Mouse (Mus musculus): ENCODE measurements at regions not wholly inside any gene's neighbourhood (a gene's known extent, or its start where the extent isn't known, plus 50 kb on each side); places are given as distances from the start of the nearest gene placed in this dataset.

GRCm38 (mm10) chr3:58129358-58129903, 281.6 kb upstream of the Pfn2 start:
- no peaks in the 10 kb centered on the region for H3K36me3 ChIP-seq (replicated peaks; ENCODE audit: control insufficient read depth, insufficient read depth, low read depth)
- no peak for DNase-seq (ENCODE audit: low read depth in 3 of 3, low spot score in 3 of 3)
- 28% methylated on average over 6 of the region's 6 CpGs for WGBS (ENCODE audit: insufficient replicate concordance)
- H3K27ac ChIP-seq: no peak overlapping the region
- no peak for ATAC-seq (ENCODE audit: insufficient read depth)
- H3K4me3 ChIP-seq (ENCODE audit: insufficient read depth in 1 of 2, low read depth in 2 of 2, low read length in 2 of 2): no peak overlapping the region
- H3K27me3 ChIP-seq (ENCODE audit: control insufficient read depth, insufficient read depth, low read length): no peaks in the 10 kb centered on the region
- H3K4me1 ChIP-seq (replicated peaks; ENCODE audit: control insufficient read depth in 2 of 2, insufficient read depth in 2 of 2, low read length in 1 of 2): peaks cover 0 to 9% of the 10 kb centered on the region in 2 experiments; a peak in 1 of 4 replicates
- no peaks in the 10 kb centered on the region for H3K9me3 ChIP-seq (ENCODE audit: control insufficient read depth, low read length)
- no peak for TF ChIP-seq EP300 (IDR thresholded peaks at IDR 0.05; ENCODE audit: low read depth)
- TF ChIP-seq CTCF (IDR thresholded peaks at IDR 0.05; ENCODE audit: low read depth): no peak
- H3K4me2 ChIP-seq (ENCODE audit: low read depth): no peak overlapping the region
- no peak overlapping the region for H3K9ac ChIP-seq (replicated peaks)

GRCm38 (mm10) chr3:58135607-58136365, 278.7 kb upstream of the Tsc22d2 start:
- WGBS (ENCODE audit: insufficient replicate concordance): 42% methylated on average over 10 of the region's 10 CpGs
- Histone ChIP-seq H3K4me2 (ENCODE audit: low read depth) (no peak overlapping the region), H3K36me3 (replicated peaks; ENCODE audit: control insufficient read depth, insufficient read depth, low read depth) (no peaks in the 10 kb centered on the region), H3K27ac (no peak overlapping the region), H3K9ac (replicated peaks) (no peak overlapping the region), H3K9me3 (ENCODE audit: control insufficient read depth, low read length) (no peaks in the 10 kb centered on the region), H3K4me1 (replicated peaks; ENCODE audit: control insufficient read depth in 2 of 2, insufficient read depth in 2 of 2, low read length in 1 of 2) (peaks cover 0 to 7% of the 10 kb centered on the region in 2 experiments; a peak in 1 of 4 replicates), H3K4me3 (ENCODE audit: insufficient read depth in 1 of 2, low read depth in 2 of 2, low read length in 2 of 2) (no peak overlapping the region), H3K27me3 (ENCODE audit: control insufficient read depth, insufficient read depth, low read length) (no peaks in the 10 kb centered on the region)
- ATAC-seq (ENCODE audit: insufficient read depth) (no peak), DNase-seq (ENCODE audit: low read depth in 3 of 3, low spot score in 3 of 3) (no peak)
- no peak for TF ChIP-seq CTCF (IDR thresholded peaks at IDR 0.05; ENCODE audit: low read depth)
- no peak for TF ChIP-seq EP300 (IDR thresholded peaks at IDR 0.05; ENCODE audit: low read depth)

- no peak overlapping the region for H3K9ac ChIP-seq (replicated peaks)
- TF ChIP-seq CTCF (IDR thresholded peaks at IDR 0.05; ENCODE audit: low read depth) (peak; percentile 74), EP300 (IDR thresholded peaks at IDR 0.05; ENCODE audit: low read depth) (no peak)
- no peaks in the 10 kb centered on the region for H3K9me3 ChIP-seq (ENCODE audit: control insufficient read depth, low read length)
- H3K4me1 ChIP-seq (replicated peaks; ENCODE audit: control insufficient read depth in 2 of 2, insufficient read depth in 2 of 2, low read length in 1 of 2): peaks cover 0 to 3% of the 10 kb centered on the region in 2 experiments; a peak in 1 of 4 replicates
- ATAC-seq (ENCODE audit: insufficient read depth): no peak
- no peak overlapping the region for H3K4me3 ChIP-seq (ENCODE audit: insufficient read depth in 1 of 2, low read depth in 2 of 2, low read length in 2 of 2)
- 48% methylated on average over 8 of the region's 8 CpGs for WGBS (ENCODE audit: insufficient replicate concordance)
- no peaks in the 10 kb centered on the region for H3K27me3 ChIP-seq (ENCODE audit: control insufficient read depth, insufficient read depth, low read length)
- DNase-seq (ENCODE audit: low read depth in 3 of 3, low spot score in 3 of 3): no peak
- no peak overlapping the region for H3K4me2 ChIP-seq (ENCODE audit: low read depth)
- no peak overlapping the region for H3K27ac ChIP-seq
- no peaks in the 10 kb centered on the region for H3K36me3 ChIP-seq (replicated peaks; ENCODE audit: control insufficient read depth, insufficient read depth, low read depth)
Measured at GRCm38 (mm10) chr3:58138726-58139585, 275.6 kb upstream of the Tsc22d2 start.

GRCm38 (mm10) chr3:58146108-58146507, 268.4 kb upstream of the Tsc22d2 start:
- no peaks in the 10 kb centered on the region for H3K36me3 ChIP-seq (replicated peaks; ENCODE audit: control insufficient read depth, insufficient read depth, low read depth)
- no peak for TF ChIP-seq EP300 (IDR thresholded peaks at IDR 0.05; ENCODE audit: low read depth)
- TF ChIP-seq CTCF (IDR thresholded peaks at IDR 0.05; ENCODE audit: low read depth): no peak
- H3K4me3 ChIP-seq (ENCODE audit: insufficient read depth in 1 of 2, low read depth in 2 of 2, low read length in 2 of 2): peak overlapping the region in 1 of 2 experiments; percentile 21; a peak in 1 of 4 replicates
- peak overlapping the region; percentile 34 for H3K4me2 ChIP-seq (ENCODE audit: low read depth)
- DNase-seq (ENCODE audit: low read depth in 3 of 3, low spot score in 3 of 3): no peak
- no peaks in the 10 kb centered on the region for H3K9me3 ChIP-seq (ENCODE audit: control insufficient read depth, low read length)
- no peaks in the 10 kb centered on the region for H3K27me3 ChIP-seq (ENCODE audit: control insufficient read depth, insufficient read depth, low read length)
- ATAC-seq (ENCODE audit: insufficient read depth): no peak
- H3K27ac ChIP-seq: no peak overlapping the region
- H3K9ac ChIP-seq (replicated peaks): no peak overlapping the region
- 37% methylated on average over 3 of the region's 3 CpGs for WGBS (ENCODE audit: insufficient replicate concordance)
- no peaks in the 10 kb centered on the region for H3K4me1 ChIP-seq (replicated peaks; ENCODE audit: control insufficient read depth in 2 of 2, insufficient read depth in 2 of 2, low read length in 1 of 2)

GRCm38 (mm10) chr3:58146762-58147161, 267.8 kb upstream of the Tsc22d2 start:
- Histone ChIP-seq H3K36me3 (replicated peaks; ENCODE audit: control insufficient read depth, insufficient read depth, low read depth) (no peaks in the 10 kb centered on the region), H3K4me3 (ENCODE audit: insufficient read depth in 1 of 2, low read depth in 2 of 2, low read length in 2 of 2) (no peak overlapping the region; a peak in 1 of 4 replicates), H3K27me3 (ENCODE audit: control insufficient read depth, insufficient read depth, low read length) (no peaks in the 10 kb centered on the region), H3K4me2 (ENCODE audit: low read depth) (peak overlapping the region; percentile 34; the same call in 1 of the 2 replicates), H3K9ac (replicated peaks) (no peak overlapping the region), H3K27ac (no peak overlapping the region), H3K9me3 (ENCODE audit: control insufficient read depth, low read length) (no peaks in the 10 kb centered on the region), H3K4me1 (replicated peaks; ENCODE audit: control insufficient read depth in 2 of 2, insufficient read depth in 2 of 2, low read length in 1 of 2) (no peaks in the 10 kb centered on the region)
- no peak for DNase-seq (ENCODE audit: low read depth in 3 of 3, low spot score in 3 of 3)
- WGBS (ENCODE audit: insufficient replicate concordance): 42% methylated on average over 1 of the region's 1 CpGs
- ATAC-seq (ENCODE audit: insufficient read depth): no peak
- no peak for TF ChIP-seq EP300 (IDR thresholded peaks at IDR 0.05; ENCODE audit: low read depth)
- no peak for TF ChIP-seq CTCF (IDR thresholded peaks at IDR 0.05; ENCODE audit: low read depth)

All from liver, embryonic 14.5 days (tissue).